ENCODE assay signal across 26 mouse cellular contexts in genomic region chr17:3435299-3435698, GRCm38 (mm10).
A peak's percentile ranks its signal among the peaks of the same experiment; 100 is the strongest.
DNase-seq lines count a peak whose midpoint lies in the region; ATAC-seq and TF ChIP-seq lines count a peak whose summit lies in the region.
"Had no signal": no experiment of that assay in that cellular context is flagged by ENCODE, and none has a peak within 500 bp of the region (broad histone marks: within the 10 kb centered on the region; RNA-seq: fewer than 3 reads in every experiment).

No protein-coding gene starts in this region.

- H3K36me3 ChIP-seq in heart, embryonic 16.5 days (ENCODE audit: control insufficient read depth, insufficient read depth): 0 out of 2 replicates have a peak, but pooled peaks cover 3% of the 10 kb centered on the region
- no peaks in the 10 kb centered on the region for H3K36me3 ChIP-seq in MEL (ENCODE audit: control insufficient read depth in 1 of 2, insufficient read depth in 2 of 2, low read length in 2 of 2)
- no peaks in the 10 kb centered on the region for H3K36me3 ChIP-seq in liver, embryonic 14.5 days (replicated peaks; ENCODE audit: control insufficient read depth, insufficient read depth, low read depth)
- H3K36me3 ChIP-seq: forebrain, embryonic 10.5 days; heart, embryonic 12.5 days; heart, embryonic 15.5 days had no signal

- H3K4me2 ChIP-seq in heart, embryonic 16.5 days (ENCODE audit: low read depth, low read length): no peak overlapping the region
- no peak overlapping the region for H3K4me2 ChIP-seq in liver, embryonic 14.5 days (ENCODE audit: low read depth)
- H3K4me2 ChIP-seq: heart, embryonic 12.5 days; heart, embryonic 15.5 days; hindbrain, embryonic 14.5 days had no signal

- no peaks in the 10 kb centered on the region for H3K9me3 ChIP-seq in heart, embryonic 16.5 days (replicated peaks; ENCODE audit: control insufficient read depth, low read length)
- H3K9me3 ChIP-seq in MEL (replicated peaks; ENCODE audit: insufficient read depth, low read length): no peaks in the 10 kb centered on the region
- no peaks in the 10 kb centered on the region for H3K9me3 ChIP-seq in liver, embryonic 14.5 days (ENCODE audit: control insufficient read depth, low read length)
- H3K9me3 ChIP-seq: forebrain, embryonic 10.5 days; heart, embryonic 12.5 days; heart, embryonic 15.5 days had no signal

- TF ChIP-seq CTCF in MEL (IDR thresholded peaks at IDR 0.05 in 2 of 3, conservative IDR thresholded peaks at IDR 0.05 in 1 of 3; ENCODE audit: control insufficient read depth in 1 of 3, insufficient read depth in 1 of 3, low read depth in 2 of 3, low read length in 3 of 3, poor library complexity in 1 of 3, severe bottlenecking in 1 of 3): no peak
- no peak for TF ChIP-seq CTCF in liver, embryonic 14.5 days (IDR thresholded peaks at IDR 0.05; ENCODE audit: low read depth)

- H3K4me3 ChIP-seq in heart, embryonic 16.5 days (ENCODE audit: low read length): no peak overlapping the region
- H3K4me3 ChIP-seq in MEL (ENCODE audit: control insufficient read depth in 1 of 2, insufficient read depth in 1 of 2, low read depth in 2 of 2, low read length in 2 of 2): no peak overlapping the region
- H3K4me3 ChIP-seq in liver, embryonic 14.5 days (ENCODE audit: insufficient read depth in 1 of 2, low read depth in 2 of 2, low read length in 2 of 2): no peak overlapping the region
- H3K4me3 ChIP-seq: forebrain, embryonic 10.5 days; gastrocnemius, adult 2 months; heart, embryonic 12.5 days; heart, embryonic 15.5 days had no signal

- TF ChIP-seq POLR2A in MEL (IDR thresholded peaks at IDR 0.05; ENCODE audit: control insufficient read depth in 1 of 2, insufficient read depth in 1 of 2, low read depth in 1 of 2, low read length in 2 of 2, poor library complexity in 1 of 2): no peak

- TF ChIP-seq EP300 in MEL (IDR thresholded peaks at IDR 0.05; ENCODE audit: low read depth in 1 of 2, low read length in 2 of 2): no peak
- no peak; the same call in 1 of the 2 replicates for TF ChIP-seq EP300 in liver, embryonic 14.5 days (IDR thresholded peaks at IDR 0.05; ENCODE audit: low read depth)

- peaks cover 8% of the 10 kb centered on the region for H3K4me1 ChIP-seq in heart, embryonic 16.5 days (ENCODE audit: control insufficient read depth, insufficient read depth, low read length)
- no peaks in the 10 kb centered on the region for H3K4me1 ChIP-seq in MEL (ENCODE audit: control insufficient read depth in 1 of 2, insufficient read depth in 2 of 2, low read length in 2 of 2)
- H3K4me1 ChIP-seq in liver, embryonic 14.5 days (replicated peaks; ENCODE audit: control insufficient read depth in 2 of 2, insufficient read depth in 2 of 2, low read length in 1 of 2): no peaks in the 10 kb centered on the region

- no peak overlapping the region for H3K27ac ChIP-seq in heart, embryonic 16.5 days (ENCODE audit: low read length)
- no peak overlapping the region for H3K27ac ChIP-seq in MEL (ENCODE audit: control insufficient read depth, low read depth, low read length)
- H3K27ac ChIP-seq in liver, embryonic 14.5 days: no peak overlapping the region
- H3K27ac ChIP-seq: forebrain, embryonic 10.5 days; gastrocnemius, adult 2 months; heart, embryonic 15.5 days; hindbrain, embryonic 14.5 days; hindbrain, postnatal 0 days had no signal

- TF ChIP-seq RAD21 in MEL (IDR thresholded peaks at IDR 0.05; ENCODE audit: low read depth, low read length): no peak

- H3K9ac ChIP-seq in heart, embryonic 16.5 days (ENCODE audit: low read length): no peak overlapping the region
- no peak overlapping the region for H3K9ac ChIP-seq in MEL (ENCODE audit: control insufficient read depth, low read depth, low read length, poor library complexity, severe bottlenecking)
- H3K9ac ChIP-seq in liver, embryonic 14.5 days (replicated peaks): no peak overlapping the region
- H3K9ac ChIP-seq: forebrain, postnatal 0 days; heart, embryonic 12.5 days; heart, embryonic 15.5 days; hindbrain, embryonic 14.5 days had no signal

- 45% methylated on average over 1 of the region's 1 CpGs for WGBS in heart, embryonic 16.5 days
- 8% methylated on average over 1 of the region's 1 CpGs for WGBS in liver, embryonic 14.5 days (ENCODE audit: insufficient replicate concordance)

- no peak for DNase-seq in heart, adult 11 months
- no peak for DNase-seq in MEL (ENCODE audit: low read depth, low spot score)
- DNase-seq in liver, embryonic 14.5 days (ENCODE audit: low read depth in 3 of 3, low spot score in 3 of 3): no peak
- no peak for DNase-seq in thymus, postnatal 25 days
- DNase-seq in lung, adult 18-20 months: no peak
- no peak for DNase-seq in cerebellum, adult 11 months
- DNase-seq: adrenal gland, postnatal 10 days; cerebellum, adult 11-12 months; cerebellum, adult 8-10 months; cerebellum, postnatal 10 days; cerebellum, postnatal 36 days; forebrain, postnatal 0 days; gastrocnemius, adult 2 months; gastrocnemius, postnatal 14 days; heart, adult 18-20 months; heart, postnatal 14 days; heart, postnatal 4 days had no signal

- H3K79me2 ChIP-seq in MEL (ENCODE audit: control insufficient read depth, insufficient read depth, low read length, poor library complexity): no peaks in the 10 kb centered on the region

- H3K27me3 ChIP-seq in heart, embryonic 16.5 days (ENCODE audit: control insufficient read depth, insufficient read depth, low read length): no peaks in the 10 kb centered on the region
- peaks cover 11 to 12% of the 10 kb centered on the region in 2 experiments for H3K27me3 ChIP-seq in MEL (ENCODE audit: control insufficient read depth in 1 of 2, insufficient read depth in 2 of 2, low read length in 2 of 2)
- H3K27me3 ChIP-seq in liver, embryonic 14.5 days (ENCODE audit: control insufficient read depth, insufficient read depth, low read length): no peaks in the 10 kb centered on the region
- H3K27me3 ChIP-seq: heart, embryonic 12.5 days; heart, embryonic 15.5 days; Patski had no signal

- 0 out of 2 replicates have a peak, but pooled peaks have one; percentile 10 for ATAC-seq in heart, embryonic 16.5 days (replicated peaks; ENCODE audit: extremely low read depth, insufficient read depth, low FRiP score)
- ATAC-seq in liver, embryonic 14.5 days (ENCODE audit: insufficient read depth): peak; percentile 59
- ATAC-seq in megakaryocyte progenitor cell, adult 5-6 weeks (replicated peaks; ENCODE audit: poor library complexity): peak; percentile 75
- ATAC-seq: forebrain, embryonic 14.5 days; forebrain, postnatal 0 days; hindbrain, postnatal 0 days; Patski had no signal

TF ChIP-seq in MEL, 35 proteins besides CTCF, POLR2A, EP300 and RAD21:
- TF ChIP-seq HCFC1 (IDR thresholded peaks at IDR 0.05; ENCODE audit: low read depth, low read length) (no peak), ELF1 (IDR thresholded peaks at IDR 0.05; ENCODE audit: low read depth, low read length) (no peak), ZNF384 (IDR thresholded peaks at IDR 0.05; ENCODE audit: low read depth, low read length) (no peak), TCF12 (IDR thresholded peaks at IDR 0.05; ENCODE audit: low read depth, low read length) (peak; percentile 53; the same call in 1 of the 2 replicates), SIN3A (IDR thresholded peaks at IDR 0.05; ENCODE audit: low read length) (no peak)

Comparison
In these comparisons a context has a peak if more than half of its experiments do, and no peak if none do; other contexts are left out.
1. ATAC-seq: peak in every context shown above with its lines; median percentile 75 in megakaryocyte progenitor cell, adult 5-6 weeks; 59 in liver, embryonic 14.5 days; 10 in heart, embryonic 16.5 days.